Mouse (Mus musculus) cortical plate, adult 2 months (tissue): ENCODE results near the gene Serpina5.

Experiments used
- CTCF ChIP-seq: fragments of 200-500 bp; IDR thresholded peaks from 2 replicates; pipeline ENCODE4 v1.5.1; 2011; ENCODE audit warnings: mild to moderate bottlenecking, control low read depth, low read length; ENCODE audit not compliant: insufficient read depth; ENCODE audit errors: extremely low read depth
- POLR2A ChIP-seq: fragments of 200-500 bp; IDR thresholded peaks from 2 replicates; pipeline ENCODE4 v1.6.1; 2011; ENCODE audit warnings: mild to moderate bottlenecking, low read length, control low read depth; ENCODE audit not compliant: insufficient read depth; ENCODE audit errors: extremely low read depth

DNA sequence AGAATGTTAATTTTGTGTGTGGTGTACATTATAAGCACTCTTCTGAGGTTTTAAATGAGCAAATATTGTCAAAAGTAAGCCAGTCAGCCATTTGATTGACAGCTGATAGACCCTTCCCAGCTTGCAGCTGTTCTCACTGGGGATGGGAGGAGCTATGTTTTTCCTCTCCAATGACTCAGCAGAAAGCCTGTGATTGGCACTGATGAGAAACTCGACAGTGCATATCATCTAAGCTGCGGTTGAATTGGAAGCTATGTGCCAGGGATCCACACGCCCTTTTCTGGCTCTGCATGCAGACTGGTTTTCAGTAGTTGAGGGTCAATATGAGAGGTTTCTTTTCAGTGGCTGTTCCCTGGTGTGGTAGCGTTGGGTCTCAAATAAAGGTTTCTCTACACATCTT lies 36.4 kb upstream of the Serpina5 start:
- TF ChIP-seq CTCF, result no peak
- no peak for TF ChIP-seq POLR2A
